Mouse (Mus musculus) retina, adult 2 months (tissue): ENCODE measurements around the gene Arl15.

Experiments used
- DNase-seq: peaks from one replicate; pipeline ENCODE4 v3.0.0-alpha.2; 2012; ENCODE audit warnings: low read depth, low spot score

The Arl15 gene

GRCm38 (mm10) chr13:114060258-114060657 is 266.0 kb downstream of the Arl15 start:
- no peak for DNase-seq

GRCm38 (mm10) chr13:114061234-114061633 is 266.9 kb downstream of the Arl15 start:
- DNase-seq = no peak

GRCm38 (mm10) chr13:114064069-114064468 is 269.8 kb downstream of the Arl15 start:
- no peak for DNase-seq

- no peak for DNase-seq
These were observed 270.7 kb downstream of the Arl15 start for GRCm38 (mm10) chr13:114065012-114065411.

GRCm38 (mm10) chr13:114068421-114068820 is 274.1 kb downstream of the Arl15 start:
- DNase-seq = no peak

GRCm38 (mm10) chr13:114071439-114071838 is 277.1 kb downstream of the Arl15 start:
- no peak for DNase-seq

- DNase-seq = peak; percentile 30
These were observed 280.2 kb downstream of the Arl15 start for GRCm38 (mm10) chr13:114074471-114074870.

- DNase-seq = peak; percentile 11
These were observed 281.5 kb downstream of the Arl15 start for GRCm38 (mm10) chr13:114075724-114076384.

GRCm38 (mm10) chr13:114077181-114077580 is 282.9 kb downstream of the Arl15 start:
- no peak for DNase-seq

GRCm38 (mm10) chr13:114077584-114078270 is 283.4 kb downstream of the Arl15 start:
- DNase-seq = no peak

- no peak for DNase-seq
These were observed 284.5 kb downstream of the Arl15 start for GRCm38 (mm10) chr13:114078851-114079250.

GRCm38 (mm10) chr13:114079751-114080150 is 285.4 kb downstream of the Arl15 start:
- no peak for DNase-seq

GRCm38 (mm10) chr13:114080491-114080890 is 286.2 kb downstream of the Arl15 start:
- DNase-seq = no peak

GRCm38 (mm10) chr13:114083570-114084138 is 289.3 kb downstream of the Arl15 start:
- no peak for DNase-seq

GRCm38 (mm10) chr13:114085442-114085841 is 291.1 kb downstream of the Arl15 start:
- DNase-seq = no peak

GRCm38 (mm10) chr13:114086325-114086724 is 292.0 kb downstream of the Arl15 start:
- no peak for DNase-seq

- no peak for DNase-seq
These were observed 292.5 kb downstream of the Arl15 start for GRCm38 (mm10) chr13:114086801-114087200.

- DNase-seq = no peak
These were observed 293.6 kb downstream of the Arl15 start for GRCm38 (mm10) chr13:114087696-114088465.

- no peak for DNase-seq
These were observed 296.5 kb downstream of the Arl15 start for GRCm38 (mm10) chr13:114090786-114091185.

GRCm38 (mm10) chr13:114091231-114091630 is 296.9 kb downstream of the Arl15 start:
- no peak for DNase-seq

- no peak for DNase-seq
These were observed 300.0 kb downstream of the Arl15 start for GRCm38 (mm10) chr13:114094151-114094875.
